8 mouse cellular contexts compared by ENCODE assay signal in genomic region chr1:91397927-91398259, GRCm38 (mm10). TPM values are rescaled to one million over a fixed set of nuclear protein-coding genes. Genes with fewer than 3 reads are reported as not detected.
DNase-seq lines count a peak whose midpoint lies in the region; ATAC-seq and TF ChIP-seq lines count a peak whose summit lies in the region.

No protein-coding gene starts in this region.

- dilution Hi-C loops in CH12.LX (cut with MboI; ENCODE audit: extremely low pct_ligation_motif_present, extremely low pct_unique_long_range_greater_than_20kb, low sequenced_read_pairs), result no loop called here

- H3K9me3 ChIP-seq in CH12.LX (replicated peaks; ENCODE audit: low read length), result peaks cover 5% of the 10 kb centered on the region
- no peaks in the 10 kb centered on the region for H3K9me3 ChIP-seq in kidney, postnatal 0 days (replicated peaks; ENCODE audit: low read length)
- no peaks in the 10 kb centered on the region for H3K9me3 ChIP-seq in midbrain, embryonic 15.5 days

- TF ChIP-seq CTCF in CH12.LX (conservative IDR thresholded peaks at IDR 0.05 in 1 of 2, IDR thresholded peaks at IDR 0.05 in 1 of 2; ENCODE audit: low read depth in 2 of 2, low read length in 2 of 2), result no peak
- TF ChIP-seq CTCF in kidney, postnatal 0 days (IDR thresholded peaks at IDR 0.05; ENCODE audit: low read depth), result no peak

- TF ChIP-seq RAD21 in CH12.LX (IDR thresholded peaks at IDR 0.05; ENCODE audit: low read depth, low read length), result no peak

- no peak for TF ChIP-seq POLR2A in CH12.LX (IDR thresholded peaks at IDR 0.05; ENCODE audit: low read depth, low read length)

- peaks cover 12 to 47% of the 10 kb centered on the region in 2 experiments for H3K4me1 ChIP-seq in CH12.LX (ENCODE audit: control insufficient read depth in 1 of 2, insufficient read depth in 2 of 2)
- peaks cover 14% of the 10 kb centered on the region; the same call in 1 of the 2 replicates for H3K4me1 ChIP-seq in kidney, postnatal 0 days (replicated peaks; ENCODE audit: insufficient read depth, low read length)
- peaks cover 31% of the 10 kb centered on the region for H3K4me1 ChIP-seq in midbrain, embryonic 15.5 days

- H3K4me3 ChIP-seq in CH12.LX (replicated peaks in 1 of 3; ENCODE audit: low read depth in 2 of 3, low read length in 2 of 3, poor library complexity in 1 of 3), result peak overlapping the region; percentile 81 to 90 (median 88)
- peak overlapping the region; percentile 89 for H3K4me3 ChIP-seq in kidney, postnatal 0 days (replicated peaks; ENCODE audit: low read depth, low read length)
- H3K4me3 ChIP-seq in midbrain, embryonic 15.5 days, result peak overlapping the region; percentile 71

- no peak overlapping the region for H3K27ac ChIP-seq in CH12.LX (ENCODE audit: insufficient read depth, low read depth)
- H3K27ac ChIP-seq in kidney, postnatal 0 days, result peak overlapping the region; percentile 90
- peak overlapping the region; percentile 89 for H3K27ac ChIP-seq in midbrain, embryonic 15.5 days

- ATAC-seq in erythroblast, adult 5-6 weeks (replicated peaks; ENCODE audit: low FRiP score, poor library complexity, severe bottlenecking), result peak; percentile 27
- no peak; the same call in 1 of the 2 replicates for ATAC-seq in kidney, postnatal 0 days (replicated peaks; ENCODE audit: low FRiP score, low read depth)
- peak; percentile 10; the same call in 1 of the 2 replicates for ATAC-seq in midbrain, embryonic 15.5 days (replicated peaks)

- DNase-seq in embryo, embryonic 10 days (ENCODE audit: low spot score), result peak; percentile 18
- DNase-seq in embryo, embryonic 10.5 days (ENCODE audit: low spot score), result no peak
- no peak for DNase-seq in CH12.LX (ENCODE audit: extremely low read depth)
- peak; percentile 36 for DNase-seq in kidney, postnatal 0 days (ENCODE audit: low spot score)
- DNase-seq in thymus, postnatal 25 days, result no peak
- no peak for DNase-seq in layer of hippocampus, adult 9-10 months (ENCODE audit: low spot score)

- H3K79me2 ChIP-seq in CH12.LX (replicated peaks; ENCODE audit: control insufficient read depth, extremely low read depth, insufficient read depth, poor library complexity, severe bottlenecking), result peaks cover 50% of the 10 kb centered on the region

- H3K4me2 ChIP-seq in CH12.LX (ENCODE audit: insufficient read depth, low read depth, poor library complexity, severe bottlenecking), result peak overlapping the region; percentile 76
- H3K4me2 ChIP-seq in kidney, postnatal 0 days (ENCODE audit: low read length), result peak overlapping the region; percentile 89
- peak overlapping the region; percentile 89 for H3K4me2 ChIP-seq in midbrain, embryonic 15.5 days

- peaks cover 8 to 33% of the 10 kb centered on the region in 2 experiments for H3K36me3 ChIP-seq in CH12.LX (replicated peaks in 1 of 2; ENCODE audit: control insufficient read depth in 1 of 2, insufficient read depth in 1 of 2, low read length in 1 of 2)
- H3K36me3 ChIP-seq in kidney, postnatal 0 days (ENCODE audit: insufficient read depth, low read length), result no peaks in the 10 kb centered on the region; the same call in 1 of the 2 replicates
- H3K36me3 ChIP-seq in midbrain, embryonic 15.5 days (replicated peaks), result no peaks in the 10 kb centered on the region

- in situ Hi-C loops in CH12.LX (cut with MboI; ENCODE audit: low pct_ligation_motif_present, low pct_unique_long_range_greater_than_20kb, low sequenced_read_pairs), result no loop called here

- WGBS in kidney, postnatal 0 days, result under 1% methylated on average over 12 of the region's 12 CpGs
- WGBS in midbrain, embryonic 15.5 days, result under 1% methylated on average over 12 of the region's 12 CpGs

- peak overlapping the region; percentile 79 for H3K9ac ChIP-seq in CH12.LX (ENCODE audit: insufficient read depth, low read depth)
- peak overlapping the region; percentile 93 for H3K9ac ChIP-seq in kidney, postnatal 0 days (ENCODE audit: low read depth, low read length)
- H3K9ac ChIP-seq in midbrain, embryonic 15.5 days, result peak overlapping the region; percentile 81

- H3K27me3 ChIP-seq in CH12.LX (replicated peaks), result no peaks in the 10 kb centered on the region
- H3K27me3 ChIP-seq in kidney, postnatal 0 days (ENCODE audit: insufficient read depth, low read length), result no peaks in the 10 kb centered on the region
- H3K27me3 ChIP-seq in midbrain, embryonic 15.5 days (replicated peaks), result no peaks in the 10 kb centered on the region

- no peak for TF ChIP-seq EP300 in CH12.LX (IDR thresholded peaks at IDR 0.05; ENCODE audit: low read length)

TF ChIP-seq in CH12.LX, 34 proteins besides CTCF, POLR2A, EP300 and RAD21:
- no peak for TF ChIP-seq SMC3 (IDR thresholded peaks at IDR 0.05; ENCODE audit: low read depth, low read length)
- no peak for TF ChIP-seq ZNF384 (IDR thresholded peaks at IDR 0.05; ENCODE audit: low read depth, low read length)
- TF ChIP-seq CHD2 (IDR thresholded peaks at IDR 0.05; ENCODE audit: low read length), result no peak
- no peak for TF ChIP-seq HCFC1 (IDR thresholded peaks at IDR 0.05; ENCODE audit: low read depth, low read length)
- TF ChIP-seq JUN (IDR thresholded peaks at IDR 0.05; ENCODE audit: insufficient read depth, low read depth, low read length), result no peak
- TF ChIP-seq BHLHE40 (IDR thresholded peaks at IDR 0.05; ENCODE audit: low read depth, low read length), result no peak

RNA-seq across cellular contexts. Expression of gene Ilkap, which starts 0.7 kb away (rescaled TPM):
- total RNA-seq in CH12.LX (2012; rRNA removed), result 77.9 and 98.8 TPM in 2 replicates
- 79.1 and 100 TPM in 2 replicates for total RNA-seq in CH12.LX (2014; rRNA removed)
- 101 and 115 TPM in 2 replicates for polyA plus RNA-seq in CH12.LX (2012; ENCODE audit: insufficient read length, low read depth)
- 32.6 and 82.0 TPM in 2 replicates for total RNA-seq in erythroblast, adult 5-6 weeks (2015; ENCODE audit: low replicate concordance)
- 55.6 and 70.8 TPM in 2 replicates for total RNA-seq in erythroblast, adult 5-6 weeks (2017; ENCODE audit: low replicate concordance)
- polyA plus RNA-seq in kidney, postnatal 0 days (2015; fragmentation: Nextera tagmentation; extraction: Ambion mirVana), result 91.0 and 99.8 TPM in 2 replicates
- 150 and 152 TPM in 2 replicates for polyA plus RNA-seq in midbrain, embryonic 15.5 days (2015; fragmentation: Nextera tagmentation; extraction: Ambion mirVana)

RNA-seq across cellular contexts. Expression of gene Hes6, which starts 15.9 kb away (rescaled TPM):
- 25.7 and 32.7 TPM in 2 replicates for total RNA-seq in CH12.LX (2012; rRNA removed)
- total RNA-seq in CH12.LX (2014; rRNA removed), result 14.6 and 15.4 TPM in 2 replicates
- 21.1 and 21.4 TPM in 2 replicates for polyA plus RNA-seq in CH12.LX (2012; ENCODE audit: insufficient read length, low read depth)
- 2.5 and 4.8 TPM in 2 replicates for total RNA-seq in erythroblast, adult 5-6 weeks (2015; ENCODE audit: low replicate concordance)
- total RNA-seq in erythroblast, adult 5-6 weeks (2017; ENCODE audit: low replicate concordance), result 4.2 and 5.0 TPM in 2 replicates
- 60.6 and 62.2 TPM in 2 replicates for polyA plus RNA-seq in kidney, postnatal 0 days (2015; fragmentation: Nextera tagmentation; extraction: Ambion mirVana)
- polyA plus RNA-seq in midbrain, embryonic 15.5 days (2015; fragmentation: Nextera tagmentation; extraction: Ambion mirVana), result 192 and 212 TPM in 2 replicates

RNA-seq across cellular contexts. Expression of gene Erfe, which starts 31.7 kb away (rescaled TPM):
- total RNA-seq in CH12.LX (2012; rRNA removed) (5.7 and 8.4 TPM in 2 replicates), CH12.LX (2014; rRNA removed) (2.1 and 2.2 TPM in 2 replicates)
- polyA plus RNA-seq in CH12.LX (2012; ENCODE audit: insufficient read length, low read depth), result 1.8 and 2.3 TPM in 2 replicates
- 0.42 and 2.7 TPM in 2 replicates for total RNA-seq in erythroblast, adult 5-6 weeks (2015; ENCODE audit: low replicate concordance)
- 0.70 TPM in 1 of 2 replicates, not detected in the other for total RNA-seq in erythroblast, adult 5-6 weeks (2017; ENCODE audit: low replicate concordance)
- polyA plus RNA-seq in kidney, postnatal 0 days (2015; fragmentation: Nextera tagmentation; extraction: Ambion mirVana), result 0.84 and 1.2 TPM in 2 replicates
- 0.27 and 0.56 TPM in 2 replicates for polyA plus RNA-seq in midbrain, embryonic 15.5 days (2015; fragmentation: Nextera tagmentation; extraction: Ambion mirVana)

RNA-seq across cellular contexts. Expression of gene Klhl30, which starts 47.1 kb away (rescaled TPM):
- 0.17 and 0.34 TPM in 2 replicates for total RNA-seq in CH12.LX (2012; rRNA removed)
- total RNA-seq in CH12.LX (2014; rRNA removed), result 0.30 and 0.32 TPM in 2 replicates
- 0.47 and 0.49 TPM in 2 replicates for polyA plus RNA-seq in CH12.LX (2012; ENCODE audit: insufficient read length, low read depth)
- not detected in 2 replicates for total RNA-seq in erythroblast, adult 5-6 weeks (2015; ENCODE audit: low replicate concordance)
- total RNA-seq in erythroblast, adult 5-6 weeks (2017; ENCODE audit: low replicate concordance), result 0.51 and 0.56 TPM in 2 replicates
- 0.22 and 0.39 TPM in 2 replicates for polyA plus RNA-seq in kidney, postnatal 0 days (2015; fragmentation: Nextera tagmentation; extraction: Ambion mirVana)
- polyA plus RNA-seq in midbrain, embryonic 15.5 days (2015; fragmentation: Nextera tagmentation; extraction: Ambion mirVana), result 0.09 and 0.10 TPM in 2 replicates

Comparison
In these comparisons a context has a peak if more than half of its experiments do, and no peak if none do; other contexts are left out.
1. DNase-seq: peak in embryo, embryonic 10 days (single experiment) and kidney, postnatal 0 days (single experiment); none in embryo, embryonic 10.5 days (single experiment), CH12.LX (single experiment), thymus, postnatal 25 days (single experiment) and layer of hippocampus, adult 9-10 months (single experiment).
2. Peak in every context shown above with its lines, with median percentiles within 50 percentile points of each other: H3K4me2 ChIP-seq, H3K4me3 ChIP-seq and H3K9ac ChIP-seq.